Mouse (Mus musculus) A20 (cell line): ENCODE results near the gene Tox3.

Experiments
- DNase-seq: peaks from one replicate; pipeline ENCODE4 v3.0.0-alpha.2; 2011; ENCODE audit warnings: low read depth, low spot score

The Tox3 gene

DNA sequence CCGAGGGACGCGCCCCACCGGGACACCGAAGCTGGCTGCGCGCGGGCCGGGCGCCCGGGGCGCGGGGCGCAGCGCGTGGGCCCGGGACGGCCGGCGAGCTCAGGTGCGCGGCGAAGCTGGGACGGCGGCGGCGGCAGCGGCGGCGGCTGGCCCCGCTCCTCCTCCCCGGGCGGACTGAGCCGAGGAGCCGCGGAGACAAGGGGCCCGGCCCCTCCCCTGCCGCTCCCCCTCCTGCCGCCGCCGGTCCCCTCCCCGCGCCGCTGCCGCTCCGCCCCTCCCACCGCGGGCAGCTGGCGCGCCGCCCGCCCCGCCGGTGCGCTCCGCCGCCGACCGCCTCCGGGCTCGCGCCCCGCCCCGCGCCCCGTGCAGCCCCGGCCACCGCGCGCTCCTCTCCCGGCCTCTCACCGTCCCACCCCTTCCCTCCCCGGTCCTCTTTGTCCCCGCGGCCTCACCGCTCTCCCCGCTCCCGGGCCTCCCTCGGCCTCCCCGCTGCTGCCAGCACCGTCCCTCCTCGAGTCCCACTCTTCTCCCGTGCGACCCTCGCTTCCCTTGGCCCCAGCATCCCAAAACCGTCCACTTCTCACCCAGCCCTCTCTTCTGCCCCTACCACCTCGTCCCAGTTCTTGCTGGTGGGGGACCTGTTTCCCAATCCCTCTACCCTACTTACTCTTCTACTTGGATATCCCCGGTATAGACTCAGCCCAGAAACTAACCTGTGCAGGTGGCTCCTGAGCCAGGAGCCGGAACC lies at the start of gene Tox3:
TSS of gene Tox3 (minus strand) at position 166 of the 748 bp plus-strand sequence.
- no peak for DNase-seq

DNA sequence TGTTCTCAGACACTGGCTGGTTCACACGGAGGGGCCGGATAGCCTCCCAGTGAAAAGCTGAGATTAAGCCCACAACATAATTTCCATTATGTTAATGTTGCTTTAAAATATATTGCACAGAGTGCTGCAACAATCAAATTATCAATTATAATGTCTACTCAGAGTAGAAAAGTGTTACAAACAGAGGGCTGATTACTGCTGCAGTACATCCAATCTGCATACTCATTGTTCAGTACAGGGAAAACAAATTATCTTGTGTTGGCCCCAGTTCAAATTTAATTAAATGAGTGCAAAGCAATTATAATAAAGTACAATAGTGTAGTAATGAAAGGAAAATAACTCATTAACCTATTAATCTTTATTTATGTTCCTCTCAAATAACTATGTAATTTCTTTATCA lies 44.5 kb upstream of the Tox3 start:
- no peak for DNase-seq

DNA sequence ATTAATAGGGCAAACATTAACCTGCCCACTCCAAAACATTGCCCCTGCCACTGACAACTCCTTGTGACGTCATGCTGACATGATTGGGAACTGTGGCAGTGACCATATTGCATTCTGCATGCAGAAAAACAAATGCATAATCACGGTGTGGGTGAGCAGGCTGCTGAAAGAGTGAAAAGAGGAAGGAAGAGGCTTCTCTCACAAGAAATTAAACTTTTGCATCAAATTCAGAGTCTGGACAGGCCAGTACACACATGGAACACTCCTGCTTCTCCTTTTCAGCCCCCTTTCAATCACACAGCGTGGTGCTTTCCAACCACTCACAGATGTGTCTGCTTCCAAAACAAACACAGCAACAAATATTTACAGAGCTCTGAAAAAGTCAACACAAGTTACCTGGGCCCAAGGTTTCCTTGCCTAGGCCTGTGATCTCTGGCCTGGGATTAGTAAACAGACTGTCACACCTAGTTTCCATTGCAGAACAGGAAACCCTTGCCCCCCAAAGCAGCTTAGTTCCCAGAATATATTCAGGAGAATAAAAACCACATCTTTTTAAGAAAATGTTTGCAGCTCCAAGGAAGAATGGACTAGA lies 43.4 kb upstream of the Tox3 start:
- no peak for DNase-seq

DNA sequence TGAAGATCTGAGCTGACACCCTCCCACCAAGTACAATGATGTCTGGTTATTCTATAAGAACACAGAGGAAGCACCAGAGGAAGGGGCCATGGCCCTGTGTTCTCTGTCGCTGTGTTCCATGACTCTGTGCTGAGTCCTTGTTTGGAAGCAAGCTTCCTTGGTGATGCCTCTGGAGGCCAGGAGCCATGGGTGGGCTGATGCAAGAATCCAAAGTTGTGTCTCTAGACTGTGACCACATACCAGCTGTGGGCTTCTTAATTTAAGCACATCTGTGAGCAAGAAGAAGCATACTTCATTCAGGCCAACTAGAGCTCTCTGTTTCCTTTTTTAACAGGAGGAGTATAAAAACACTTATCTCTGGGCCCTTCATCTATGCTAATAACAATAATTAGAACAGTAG lies 42.7 kb upstream of the Tox3 start:
- no peak for DNase-seq

DNA sequence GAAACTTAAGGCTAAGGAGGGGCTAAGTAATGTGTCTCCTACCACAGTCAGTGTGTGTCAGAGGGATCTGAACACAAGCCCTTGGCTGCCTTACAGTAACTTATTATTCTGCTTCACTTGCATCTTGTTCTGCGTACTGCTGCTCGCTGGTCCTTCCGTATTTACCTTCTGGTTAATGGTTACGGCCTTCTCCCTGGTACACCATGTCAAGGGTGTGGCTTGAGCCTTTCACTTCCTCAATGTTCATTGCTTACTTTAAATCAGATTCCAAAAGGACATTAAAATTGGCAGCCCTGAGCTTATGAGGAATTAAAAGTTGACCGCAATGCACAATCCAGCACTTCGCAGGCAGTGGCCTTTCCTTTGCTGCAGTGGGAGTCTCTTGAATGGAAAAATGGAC lies 30.9 kb upstream of the Tox3 start:
- no peak for DNase-seq

DNA sequence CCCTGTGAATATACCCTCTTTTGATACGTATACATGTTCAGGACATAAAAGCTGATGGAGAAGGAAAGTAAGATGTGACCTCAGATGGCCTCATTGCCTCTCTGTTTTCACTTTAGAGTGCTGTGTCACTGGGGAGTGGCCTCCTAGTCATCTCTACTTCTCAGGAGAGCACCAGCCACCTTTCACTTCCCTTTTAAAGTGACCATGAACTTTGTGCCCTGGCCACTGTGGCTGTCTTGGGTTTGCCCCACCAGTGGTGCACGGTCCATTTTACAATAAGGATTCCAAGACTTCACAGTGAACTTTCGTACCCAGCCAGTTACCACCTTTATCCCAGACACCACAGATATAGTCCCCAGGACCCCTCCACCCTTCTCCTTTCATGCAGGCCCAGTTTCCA lies 29.9 kb upstream of the Tox3 start:
- no peak for DNase-seq

DNA sequence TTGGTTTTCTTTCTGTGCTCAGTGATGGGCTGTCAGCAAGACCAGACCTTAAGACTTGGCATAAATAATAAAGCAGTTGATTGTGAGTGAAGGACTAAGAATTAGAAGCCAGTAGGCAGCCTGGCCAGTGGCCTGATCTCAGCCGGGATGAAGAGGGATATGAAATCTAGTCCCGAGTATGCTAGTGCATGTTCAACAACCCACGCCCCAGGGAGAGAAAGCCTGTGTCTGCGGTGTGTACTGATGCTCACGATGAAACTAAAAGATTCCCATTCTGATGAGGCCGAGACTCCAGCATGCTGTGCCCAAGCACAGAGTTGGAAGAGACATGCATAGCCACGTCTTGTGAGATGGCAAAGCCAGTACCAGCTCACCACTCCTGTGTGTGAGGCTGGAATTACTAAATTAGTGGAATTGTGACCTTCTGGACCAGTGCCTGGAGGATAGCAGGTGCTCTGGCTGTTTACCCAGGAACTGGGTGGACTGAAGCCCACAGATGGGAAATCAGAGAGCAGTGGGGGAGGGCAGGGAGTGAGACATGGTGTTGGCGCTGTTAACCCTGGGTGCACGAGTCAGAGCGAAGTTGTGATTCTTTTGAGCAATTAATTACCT lies 23.6 kb upstream of the Tox3 start:
- no peak for DNase-seq

DNA sequence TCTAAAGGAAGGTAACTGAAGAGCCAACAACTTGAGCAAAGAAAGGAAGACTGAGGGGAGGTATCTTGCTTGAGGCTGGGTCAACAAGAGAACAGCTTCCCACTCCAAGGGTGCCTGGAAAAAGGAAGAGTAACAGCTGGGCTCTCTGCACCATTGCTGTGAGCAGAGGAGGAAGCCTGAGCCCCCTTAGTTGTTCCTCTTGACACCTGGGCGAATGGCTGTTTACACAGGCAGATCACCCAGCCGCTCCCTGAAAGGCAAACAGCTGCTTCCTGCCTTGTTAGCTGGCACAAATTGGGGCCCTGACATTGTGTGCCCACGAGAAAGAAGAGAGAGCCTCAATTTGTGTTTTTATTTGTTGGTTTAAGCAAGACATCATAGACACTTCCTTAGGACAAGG lies 21.7 kb upstream of the Tox3 start:
- DNase-seq, result no peak

DNA sequence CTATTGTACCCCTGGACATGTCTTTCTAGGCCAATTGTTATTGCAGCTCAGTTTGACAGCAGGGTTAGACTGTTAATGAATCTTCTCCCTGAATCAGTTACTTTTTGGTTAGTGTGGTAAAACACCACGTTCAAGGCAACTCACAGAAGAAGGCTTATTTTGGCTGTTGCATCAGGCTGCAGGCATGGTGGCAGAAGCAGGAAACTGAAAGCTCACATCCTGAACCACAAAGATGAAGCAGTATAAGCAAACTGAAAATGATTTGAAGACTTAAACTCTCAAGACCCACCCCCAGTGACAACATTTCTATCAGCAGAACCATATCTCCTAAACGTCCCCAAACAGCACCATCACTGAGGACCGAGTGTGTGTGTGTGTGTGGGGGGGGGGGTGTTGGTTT lies 8.6 kb upstream of the Tox3 start:
- no peak for DNase-seq

DNA sequence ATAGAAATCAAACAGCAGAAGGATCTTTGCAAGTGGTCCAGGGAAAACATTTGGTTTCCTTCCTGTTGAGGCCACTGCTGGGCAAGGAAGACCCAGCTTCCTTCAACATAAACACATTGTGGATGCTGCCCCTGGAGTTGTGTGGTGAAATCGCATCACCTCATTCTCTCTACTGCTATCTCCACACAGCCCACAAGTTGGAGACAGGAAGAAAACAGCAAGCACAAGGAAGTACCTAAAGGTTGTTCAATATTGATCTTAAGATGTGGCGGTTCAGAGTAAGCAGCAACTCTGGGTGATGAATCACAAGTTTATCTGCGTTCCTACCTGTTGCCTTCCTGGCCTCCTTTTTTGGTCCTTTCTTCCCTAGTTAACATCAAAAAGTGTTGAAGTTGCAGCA lies 6.6 kb upstream of the Tox3 start:
- no peak for DNase-seq

DNA sequence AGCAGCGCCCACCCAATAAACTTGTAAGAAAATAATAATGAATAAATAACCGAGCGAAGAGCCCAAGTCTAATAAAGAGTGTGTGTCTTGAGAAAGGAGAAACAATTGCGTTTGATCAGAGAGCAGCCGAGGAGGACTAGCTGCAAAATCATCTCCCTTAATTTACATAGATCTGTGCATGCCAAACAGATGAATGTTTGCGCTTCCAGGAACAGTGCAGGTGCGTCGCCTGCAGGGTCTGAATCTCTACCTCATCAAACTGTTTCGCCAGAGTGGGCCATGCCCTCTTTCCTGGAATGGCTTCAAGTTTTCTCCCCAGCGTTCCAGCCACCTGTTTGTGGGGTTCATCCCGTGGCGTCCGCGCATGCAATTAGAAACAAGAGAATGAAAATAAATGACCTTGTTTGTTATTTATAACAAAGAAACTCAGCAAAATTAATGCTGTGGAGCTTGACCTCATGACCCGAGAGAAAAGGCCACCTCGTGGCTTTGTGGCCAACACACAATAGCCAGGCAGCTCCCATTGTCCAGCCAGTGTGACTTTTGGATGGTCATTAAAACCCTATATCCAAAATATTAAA lies 5.9 kb upstream of the Tox3 start:
- DNase-seq, result no peak

DNA sequence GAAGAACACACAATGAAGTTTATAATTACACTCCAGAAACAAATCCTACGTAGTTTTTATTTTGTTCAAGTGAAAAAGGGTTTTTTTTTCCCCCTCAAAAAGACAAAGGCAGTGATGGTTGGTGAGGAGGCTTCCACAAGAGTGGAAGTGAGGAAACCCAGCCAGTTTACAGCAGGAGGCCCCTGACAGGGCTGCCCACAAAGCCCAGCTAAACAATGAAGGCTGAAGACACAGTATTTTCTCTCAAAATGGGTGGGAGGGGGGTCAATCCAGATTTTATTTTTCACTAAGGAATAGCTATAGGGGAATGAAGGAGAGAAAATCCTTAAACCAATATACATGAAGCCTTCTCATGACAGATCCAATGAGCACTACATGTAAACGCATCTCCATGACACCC lies 5.4 kb upstream of the Tox3 start:
- no peak for DNase-seq

DNA sequence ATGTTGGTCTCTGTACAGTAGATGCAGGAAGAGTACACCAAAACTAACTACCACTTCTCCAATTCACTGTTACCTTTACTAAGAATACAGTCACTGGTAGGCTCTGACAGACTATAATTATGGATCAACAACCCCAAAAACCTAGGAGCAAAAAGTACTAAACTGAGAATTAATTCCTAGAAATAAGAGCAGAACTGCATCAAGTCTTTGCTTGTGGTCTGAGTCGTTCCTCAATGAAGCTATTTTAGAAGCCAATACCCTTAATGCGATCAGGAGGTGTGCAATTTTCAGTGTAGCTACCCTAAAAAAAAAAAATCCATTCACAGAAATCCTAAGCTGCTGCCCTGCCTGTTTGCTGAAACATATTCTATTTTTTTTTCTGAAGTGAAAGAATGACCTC lies 4.8 kb upstream of the Tox3 start:
- DNase-seq, result no peak

DNA sequence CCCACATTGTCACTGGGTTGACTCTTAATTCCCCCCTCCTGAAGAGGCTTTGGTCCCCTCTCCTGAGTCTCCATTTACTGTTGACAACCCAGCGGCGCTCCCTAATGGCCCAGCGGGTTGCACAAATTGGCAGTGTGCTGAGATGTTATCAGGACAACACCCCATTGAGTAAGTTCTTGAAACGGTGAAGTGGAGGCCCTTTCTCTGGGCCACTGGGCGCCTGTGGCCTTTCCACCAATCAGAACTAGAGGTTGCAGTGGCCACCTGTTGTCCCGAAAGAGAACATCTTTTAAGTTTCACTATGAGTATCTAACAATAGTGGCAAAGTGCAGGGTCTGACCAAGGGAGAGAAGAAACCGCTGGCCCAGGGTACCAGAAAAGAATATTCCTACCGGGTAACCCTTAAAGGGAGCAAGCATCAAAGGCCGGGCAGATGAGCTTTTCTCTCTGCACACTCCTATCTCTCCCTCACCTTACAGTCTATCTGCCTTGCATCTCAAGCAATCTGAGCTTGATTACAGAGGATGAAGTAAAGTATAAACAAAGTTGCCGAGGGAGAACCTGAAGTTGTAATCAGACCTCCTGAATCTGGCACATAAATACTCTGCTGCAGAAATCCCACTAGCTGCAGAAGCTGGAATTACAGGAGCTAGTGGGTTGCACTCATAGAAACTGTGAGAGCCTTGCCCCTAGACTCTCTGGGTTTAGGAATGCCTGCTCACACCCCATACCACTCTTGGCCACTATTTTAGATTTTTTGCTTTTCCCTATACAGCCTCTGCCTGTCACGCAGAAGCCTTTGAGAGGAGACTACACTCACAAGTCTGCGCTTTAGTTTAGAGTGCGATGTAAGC lies 1.8 kb upstream of the Tox3 start:
- no peak for DNase-seq

DNA sequence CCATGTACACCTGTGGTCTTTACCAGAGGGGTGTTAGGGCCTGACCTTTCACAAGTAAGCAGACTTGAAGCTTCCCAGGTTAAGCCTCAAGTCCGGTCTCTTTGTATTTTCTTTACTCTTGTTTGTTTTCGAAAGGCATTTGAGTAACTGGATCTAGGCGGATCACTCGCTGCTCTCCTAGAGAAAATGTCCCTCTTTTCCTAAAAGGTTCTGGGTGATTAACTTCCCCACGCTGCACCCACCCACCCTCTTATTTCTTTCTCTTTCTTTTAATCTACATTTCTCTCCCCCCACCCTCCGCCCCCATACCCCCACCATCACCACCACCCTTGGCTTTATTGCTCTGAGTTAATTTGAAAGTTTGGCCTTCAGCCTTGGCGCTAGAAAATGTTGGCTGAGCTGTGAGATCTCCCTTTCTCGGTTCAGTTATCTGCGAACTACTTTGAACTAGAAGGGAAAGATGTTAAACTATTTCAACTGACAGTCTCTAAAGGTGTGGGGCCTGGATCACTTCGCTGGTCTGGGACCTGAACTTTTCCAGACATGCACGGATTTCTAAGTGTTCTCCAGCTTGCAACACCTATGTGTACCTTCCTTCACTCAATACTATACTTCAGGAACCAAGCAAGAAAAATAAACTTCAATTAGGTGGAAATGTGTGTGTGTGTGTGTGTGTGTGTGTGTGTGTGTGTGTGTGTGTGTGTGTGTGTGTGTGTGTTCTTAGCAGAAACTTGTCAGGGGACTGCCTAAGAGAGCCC lies 962 bp upstream of the Tox3 start:
- no peak for DNase-seq

DNA sequence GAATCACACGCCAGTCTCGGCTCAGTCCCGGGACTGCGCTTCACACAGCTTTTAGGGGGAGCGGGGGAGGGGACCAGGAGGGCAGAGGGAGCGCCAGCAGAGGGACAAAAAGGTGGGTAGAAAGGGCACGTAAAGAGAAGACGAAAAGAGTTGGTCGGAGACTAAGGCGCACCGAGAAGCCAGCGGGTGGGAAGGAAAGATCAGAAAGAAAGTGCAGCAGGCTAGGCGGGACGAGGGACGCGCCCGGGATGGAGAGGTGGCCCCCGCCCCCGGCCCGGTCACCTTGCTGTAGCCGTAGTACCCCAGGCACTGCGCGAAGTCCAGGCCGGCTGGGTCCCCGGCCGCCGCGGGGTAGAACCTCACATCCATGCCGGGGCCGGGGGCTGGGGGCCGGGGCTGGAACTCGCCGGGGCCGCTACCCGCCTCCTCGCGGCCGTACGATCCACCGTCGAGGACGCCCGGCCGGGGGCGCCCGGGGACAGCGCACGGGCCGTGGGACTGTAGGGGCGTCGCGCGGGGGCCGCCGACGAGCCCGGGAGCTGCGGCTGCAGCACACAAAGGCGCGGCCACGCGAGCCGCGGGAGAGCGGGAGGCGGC lies 464 bp downstream of the Tox3 start:
- DNase-seq, result no peak

DNA sequence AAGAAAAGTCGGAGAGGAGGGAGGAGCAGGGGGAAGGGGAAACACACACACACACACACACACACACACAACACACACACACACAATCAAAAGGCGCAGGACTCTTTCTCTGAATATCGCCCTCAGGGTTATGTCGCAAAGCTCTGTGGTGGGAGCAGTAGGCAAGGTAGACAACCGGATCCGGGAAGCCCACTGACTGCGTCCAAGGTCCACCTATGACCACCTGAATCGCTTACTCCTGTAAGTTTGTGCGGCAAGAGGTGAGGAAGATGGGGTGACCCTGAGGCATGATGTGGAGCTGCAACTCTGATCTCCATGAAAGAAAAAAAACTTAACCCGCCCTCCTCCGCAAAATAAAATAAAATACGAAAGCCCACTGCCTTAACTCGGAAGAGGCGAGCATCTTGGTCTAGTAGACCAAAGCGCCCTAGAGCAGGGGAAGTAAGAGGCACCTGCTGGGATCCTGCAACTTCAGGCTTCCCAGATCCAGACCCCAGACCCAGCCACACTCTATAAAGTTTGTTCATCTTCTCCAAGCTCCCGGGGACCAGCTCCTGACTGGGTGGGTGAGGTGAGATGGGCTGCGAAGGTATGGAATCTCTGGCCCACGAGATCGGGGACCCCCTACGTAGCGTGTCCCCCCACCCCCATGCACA lies 1.1 kb downstream of the Tox3 start:
- no peak for DNase-seq

DNA sequence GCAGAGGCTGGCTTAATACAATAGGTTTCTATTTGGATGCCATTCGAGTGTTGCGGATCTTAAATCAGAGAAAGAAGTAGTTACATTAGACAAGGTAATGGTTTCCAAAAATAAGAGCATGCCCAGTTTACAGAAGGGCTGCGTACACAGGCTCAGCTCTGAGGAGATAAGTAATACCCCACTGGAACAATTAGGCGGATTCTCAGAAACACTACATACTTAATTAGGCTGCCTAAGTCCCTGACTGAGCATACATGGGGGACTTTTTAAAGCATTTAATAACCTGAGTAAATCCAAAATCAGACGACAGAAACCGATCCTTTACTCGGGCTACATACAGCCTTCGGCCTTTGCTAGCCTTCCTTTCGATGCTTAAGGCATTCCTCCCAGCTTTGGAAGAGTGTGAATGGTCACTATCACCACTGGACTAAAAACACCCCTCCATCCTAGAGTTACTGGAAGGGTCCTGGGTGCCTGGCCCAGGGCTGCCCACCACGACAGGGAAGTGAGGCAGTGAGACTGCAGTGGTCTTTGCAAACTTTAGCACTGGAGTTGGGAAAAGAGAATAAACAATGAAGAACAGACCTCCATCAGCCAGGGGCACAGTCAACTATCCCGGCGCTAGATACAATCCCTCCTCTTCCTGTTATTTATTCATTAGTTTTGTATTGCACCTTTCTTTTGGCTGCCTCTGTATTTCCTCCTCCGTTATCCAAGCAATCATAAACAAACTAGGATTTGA lies 1.8 kb downstream of the Tox3 start:
- no peak for DNase-seq
